Mouse (Mus musculus): ENCODE results near the gene Hnrnpul1. TPM values are rescaled to one million over a fixed set of nuclear protein-coding genes. Genes with fewer than 3 reads are reported as not detected.
"Not testable (repeated sequence)": the region's sequence is repeated elsewhere in the genome, so short reads cannot be mapped to it uniquely, and the experiment has no call there.

The Hnrnpul1 gene
- total RNA-seq, 2 experiments from 2014 or later, result 99.1 to 110 TPM

DNA sequence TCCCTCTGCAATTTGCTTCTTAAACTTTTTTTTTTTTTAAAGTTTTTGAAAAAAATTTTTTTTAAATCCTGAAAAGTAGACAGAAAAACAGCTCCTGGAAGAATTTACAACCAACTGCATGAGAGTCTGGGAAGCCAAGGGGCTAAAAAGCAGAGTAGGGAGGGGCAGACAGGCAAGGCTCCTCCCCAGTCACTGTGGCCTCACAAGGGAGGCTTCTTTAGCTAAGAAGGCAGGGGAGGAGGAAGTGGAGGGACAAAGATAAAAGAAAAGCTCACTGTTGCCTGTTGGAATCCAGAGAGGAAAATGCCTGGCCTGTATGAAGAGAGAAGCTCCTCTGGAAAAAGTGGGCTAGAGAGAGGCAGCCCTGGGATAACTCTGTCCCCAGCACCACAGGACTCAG, 32.8 kb downstream of the Hnrnpul1 start:
- not testable (repeated sequence) for DNase-seq (ENCODE audit: low spot score in 2 of 2)

GRCm38 (mm10) chr7:25720760-25721159, 33.8 kb downstream of the Hnrnpul1 start:
- DNase-seq (ENCODE audit: low spot score in 2 of 2), result no peak

- DNase-seq (ENCODE audit: low spot score in 2 of 2), result peak; percentile 64 to 89
Measured at GRCm38 (mm10) chr7:25719761-25720610, 34.6 kb downstream of the Hnrnpul1 start.

- DNase-seq (ENCODE audit: low spot score in 2 of 2), result peak; percentile 92 to 97
Measured at GRCm38 (mm10) chr7:25718788-25719417, 35.7 kb downstream of the Hnrnpul1 start, which contains the start of gene Ccdc97. Gene Ccdc97 (minus strand): TSS chr7:25719088.

GRCm38 (mm10) chr7:25717478-25717877, 37.1 kb downstream of the Hnrnpul1 start:
- DNase-seq (ENCODE audit: low spot score in 2 of 2), result no peak

- DNase-seq (ENCODE audit: low spot score in 2 of 2), result peak in 1 of 2 experiments; percentile 46
Measured at GRCm38 (mm10) chr7:25715731-25716271, 38.8 kb downstream of the Hnrnpul1 start.

GRCm38 (mm10) chr7:25714581-25714980, 40.0 kb downstream of the Hnrnpul1 start:
- no peak for DNase-seq (ENCODE audit: low spot score in 2 of 2)

GRCm38 (mm10) chr7:25712801-25713200, 41.8 kb downstream of the Hnrnpul1 start:
- DNase-seq (ENCODE audit: low spot score in 2 of 2), result no peak

- no peak for DNase-seq (ENCODE audit: low spot score in 2 of 2)
Measured at GRCm38 (mm10) chr7:25711731-25712197, 42.8 kb downstream of the Hnrnpul1 start.

- no peak for DNase-seq (ENCODE audit: low spot score in 2 of 2)
Measured at GRCm38 (mm10) chr7:25711165-25711564, 43.4 kb downstream of the Hnrnpul1 start.

DNA sequence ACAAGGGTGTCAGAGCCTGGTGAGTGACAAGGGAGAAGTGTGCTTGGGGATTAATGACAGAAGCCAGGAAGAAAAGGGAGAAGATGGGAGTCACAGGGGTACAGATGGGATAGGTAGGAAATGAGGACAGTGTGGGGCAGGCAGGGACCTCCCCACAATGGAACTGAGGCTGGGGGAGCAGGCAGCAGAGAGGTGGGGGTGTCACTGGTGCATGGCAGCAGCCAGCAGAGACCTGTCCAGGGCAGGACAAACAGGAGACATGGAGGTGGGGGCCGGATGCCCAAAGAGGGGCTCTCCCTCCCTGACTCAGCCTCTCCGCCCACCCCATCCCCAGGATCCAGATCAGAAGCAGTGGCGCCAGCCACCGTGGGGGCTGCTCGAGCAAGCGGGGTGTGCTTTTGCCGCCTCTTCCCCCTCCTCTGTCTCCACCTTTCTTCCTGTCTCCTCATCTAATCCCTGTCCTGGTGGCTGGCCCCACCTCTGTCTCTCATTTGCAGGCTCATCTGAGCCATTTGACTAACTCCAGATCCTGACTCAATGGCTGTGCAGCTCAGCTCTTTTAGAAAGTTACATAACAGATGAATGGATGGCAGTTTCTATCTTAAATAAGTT, 43.9 kb downstream of the Hnrnpul1 start:
- peak in 1 of 2 experiments; percentile 60 for DNase-seq (ENCODE audit: low spot score in 2 of 2)

- DNase-seq (ENCODE audit: low spot score in 2 of 2), result no peak
Measured at GRCm38 (mm10) chr7:25709961-25710360, 44.6 kb downstream of the Hnrnpul1 start.

- no peak for DNase-seq (ENCODE audit: low spot score in 2 of 2)
Measured at GRCm38 (mm10) chr7:25707581-25708292, 46.8 kb downstream of the Hnrnpul1 start.

GRCm38 (mm10) chr7:25706578-25707170, 47.9 kb downstream of the Hnrnpul1 start:
- DNase-seq (ENCODE audit: low spot score in 2 of 2), result no peak

GRCm38 (mm10) chr7:25705801-25706251, 48.7 kb downstream of the Hnrnpul1 start:
- DNase-seq (ENCODE audit: low spot score in 2 of 2), result no peak

- DNase-seq (ENCODE audit: low spot score in 2 of 2), result no peak
Measured at GRCm38 (mm10) chr7:25704716-25705364, 49.7 kb downstream of the Hnrnpul1 start.

DNA sequence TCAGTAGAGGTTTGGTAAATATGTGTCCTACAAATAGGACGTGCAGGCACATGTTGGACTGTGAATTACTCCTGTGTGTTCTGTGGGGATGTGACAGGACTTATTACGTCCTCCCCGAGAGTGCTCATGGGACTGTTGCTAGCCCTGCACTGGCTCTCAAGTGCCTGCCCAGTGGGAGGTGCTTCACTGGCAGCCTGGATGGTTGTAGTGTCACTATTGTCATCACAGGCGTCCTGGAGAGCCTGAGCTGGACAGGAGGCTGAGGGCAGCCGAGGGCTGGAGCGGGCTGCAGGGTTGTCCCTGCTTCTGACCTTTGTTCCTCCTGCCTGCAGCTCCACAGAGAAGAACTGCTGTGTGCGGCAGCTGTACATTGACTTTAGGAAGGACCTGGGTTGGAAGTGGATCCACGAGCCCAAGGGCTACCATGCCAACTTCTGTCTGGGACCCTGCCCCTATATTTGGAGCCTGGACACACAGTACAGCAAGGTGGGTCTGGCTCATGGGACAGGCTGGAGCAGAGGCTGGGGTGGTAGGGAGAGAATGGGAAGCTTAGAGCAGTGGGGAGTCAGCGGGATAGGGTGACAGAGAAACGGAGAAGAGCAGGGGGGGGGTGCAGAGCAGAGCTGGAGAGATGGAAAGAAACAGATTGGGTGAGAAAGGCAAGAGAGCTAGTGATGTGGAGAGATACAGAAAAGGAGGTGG, 50.6 kb downstream of the Hnrnpul1 start:
- DNase-seq (ENCODE audit: low spot score in 2 of 2), result no peak

- DNase-seq (ENCODE audit: low spot score in 2 of 2), result no peak
Measured at GRCm38 (mm10) chr7:25702350-25702749, 52.2 kb downstream of the Hnrnpul1 start.

DNA sequence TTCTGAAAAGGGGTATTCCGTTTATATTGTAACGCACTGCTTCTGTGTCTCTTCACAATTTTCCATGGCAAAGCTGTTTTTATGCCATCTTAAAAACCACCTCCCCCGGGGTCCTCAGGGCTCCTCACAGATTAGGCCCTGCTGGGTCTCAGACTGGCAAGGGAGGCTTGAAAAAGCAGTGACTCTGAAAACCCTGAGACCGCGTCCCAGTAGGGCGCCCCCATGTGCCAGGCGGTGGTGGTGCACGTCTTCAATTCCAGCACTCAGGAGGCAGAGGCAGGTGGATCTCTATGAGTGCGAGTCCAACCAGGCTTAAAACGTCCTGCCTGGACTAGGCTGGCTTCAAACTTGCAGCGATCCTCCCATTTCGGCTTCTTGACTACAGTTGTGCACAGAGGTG, 53.8 kb downstream of the Hnrnpul1 start:
- no peak for DNase-seq (ENCODE audit: low spot score in 2 of 2)

Data from layer of hippocampus, adult 18-20 months (tissue).